Mouse (Mus musculus): ENCODE measurements at regions not wholly inside any gene's neighbourhood (a gene's known extent, or its start where the extent isn't known, plus 50 kb on each side); places are given as distances from the start of the nearest gene placed in this dataset.

- TF ChIP-seq CTCF (IDR thresholded peaks at IDR 0.05; ENCODE audit: borderline replicate concordance, insufficient read depth, low read depth, low read length) (no peak), POLR2A (IDR thresholded peaks at IDR 0.05; ENCODE audit: borderline replicate concordance, insufficient read depth, low read length) (no peak)
Measured at GRCm38 (mm10) chr8:30686539-30686938, 2742.0 kb upstream of the 5930422O12Rik start.
